Mouse (Mus musculus): Measurements from ENCODE around the gene Rasa4. TPM values are rescaled to one million over a fixed set of nuclear protein-coding genes. Genes with fewer than 3 reads are reported as not detected.
"Not testable (repeated sequence)": the region's sequence is repeated elsewhere in the genome, so short reads cannot be mapped to it uniquely, and the experiment has no call there.

Gene Rasa4
- polyA plus RNA-seq, 1 experiment from 2014 or later: 2.8 TPM

- no peak overlapping the region for H3K27ac ChIP-seq (ENCODE audit: low read length)
- DNase-seq (ENCODE audit: low spot score) (no peak), ATAC-seq (no peak)
- TF ChIP-seq EP300 (IDR thresholded peaks at IDR 0.05) (no peak), CTCF (IDR thresholded peaks at IDR 0.05) (no peak)
- H3K36me3 ChIP-seq (ENCODE audit: insufficient read depth, low read length): no peaks in the 10 kb centered on the region
- 93% methylated on average over 1 of the region's 1 CpGs for WGBS
- no peak overlapping the region for H3K9ac ChIP-seq (replicated peaks; ENCODE audit: low read depth)
- no peaks in the 10 kb centered on the region for H3K4me1 ChIP-seq (ENCODE audit: insufficient read depth, low read depth, low read length)
- H3K9me3 ChIP-seq (ENCODE audit: low read length): no peaks in the 10 kb centered on the region
- no peaks in the 10 kb centered on the region for H3K27me3 ChIP-seq (replicated peaks; ENCODE audit: insufficient read depth, low read length)
- H3K4me2 ChIP-seq (replicated peaks; ENCODE audit: low read depth, low read length): no peak overlapping the region
- no peak overlapping the region for H3K4me3 ChIP-seq (ENCODE audit: low read depth, low read length)
These were observed 63.2 kb downstream of the Rasa4 start for GRCm38 (mm10) chr5:136146936-136147335.

- WGBS: 66% methylated on average over 8 of the region's 8 CpGs
These were observed 64.0 kb downstream of the Rasa4 start for GRCm38 (mm10) chr5:136147704-136148103.

GRCm38 (mm10) chr5:136149134-136149576 is 65.4 kb downstream of the Rasa4 start:
- H3K27me3 ChIP-seq (replicated peaks; ENCODE audit: insufficient read depth, low read length); H3K36me3 ChIP-seq (ENCODE audit: insufficient read depth, low read length); ATAC-seq; H3K9me3 ChIP-seq (ENCODE audit: low read length); H3K9ac ChIP-seq (replicated peaks; ENCODE audit: low read depth); H3K4me3 ChIP-seq (ENCODE audit: low read depth, low read length); H3K4me2 ChIP-seq (replicated peaks; ENCODE audit: low read depth, low read length); H3K4me1 ChIP-seq (ENCODE audit: insufficient read depth, low read depth, low read length); DNase-seq (ENCODE audit: low spot score); H3K27ac ChIP-seq (ENCODE audit: low read length): not testable (repeated sequence)
- 68% methylated on average over 5 of the region's 5 CpGs for WGBS

More at GRCm38 (mm10) chr5:136147704-136148103, 64.0 kb downstream of the Rasa4 start:
- H3K36me3 ChIP-seq (ENCODE audit: insufficient read depth, low read length): no peaks in the 10 kb centered on the region
- DNase-seq (ENCODE audit: low spot score): no peak
- no peak overlapping the region for H3K27ac ChIP-seq (ENCODE audit: low read length)
- H3K27me3 ChIP-seq (replicated peaks; ENCODE audit: insufficient read depth, low read length): no peaks in the 10 kb centered on the region
- TF ChIP-seq CTCF (IDR thresholded peaks at IDR 0.05) (no peak), EP300 (IDR thresholded peaks at IDR 0.05) (no peak)
- H3K4me1 ChIP-seq (ENCODE audit: insufficient read depth, low read depth, low read length): no peaks in the 10 kb centered on the region
- H3K4me2 ChIP-seq (replicated peaks; ENCODE audit: low read depth, low read length): no peak overlapping the region
- no peak overlapping the region for H3K4me3 ChIP-seq (ENCODE audit: low read depth, low read length)
- no peak overlapping the region for H3K9ac ChIP-seq (replicated peaks; ENCODE audit: low read depth)
- no peaks in the 10 kb centered on the region for H3K9me3 ChIP-seq (ENCODE audit: low read length)
- no peak for ATAC-seq

GRCm38 (mm10) chr5:136152365-136152764 is 68.6 kb downstream of the Rasa4 start:
- Histone ChIP-seq H3K27ac (ENCODE audit: low read length) (no peak overlapping the region), H3K4me3 (ENCODE audit: low read depth, low read length) (no peak overlapping the region), H3K4me1 (ENCODE audit: insufficient read depth, low read depth, low read length) (no peaks in the 10 kb centered on the region), H3K4me2 (replicated peaks; ENCODE audit: low read depth, low read length) (no peak overlapping the region), H3K9me3 (ENCODE audit: low read length) (no peaks in the 10 kb centered on the region), H3K9ac (replicated peaks; ENCODE audit: low read depth) (no peak overlapping the region), H3K27me3 (replicated peaks; ENCODE audit: insufficient read depth, low read length) (no peaks in the 10 kb centered on the region), H3K36me3 (ENCODE audit: insufficient read depth, low read length) (no peaks in the 10 kb centered on the region)
- 77% methylated on average over 8 of the region's 8 CpGs for WGBS
- no peak for TF ChIP-seq CTCF (IDR thresholded peaks at IDR 0.05)
- no peak for TF ChIP-seq EP300 (IDR thresholded peaks at IDR 0.05)
- DNase-seq (ENCODE audit: low spot score) (no peak), ATAC-seq (no peak)

- no peak for ATAC-seq
- no peak for TF ChIP-seq EP300 (IDR thresholded peaks at IDR 0.05)
- no peak for TF ChIP-seq CTCF (IDR thresholded peaks at IDR 0.05)
- 70% methylated on average over 5 of the region's 5 CpGs for WGBS
These were observed 71.7 kb downstream of the Rasa4 start for GRCm38 (mm10) chr5:136155399-136155798.

GRCm38 (mm10) chr5:136160084-136160483 is 76.4 kb downstream of the Rasa4 start:
- H3K9ac ChIP-seq (replicated peaks; ENCODE audit: low read depth); H3K27ac ChIP-seq (ENCODE audit: low read length); H3K27me3 ChIP-seq (replicated peaks; ENCODE audit: insufficient read depth, low read length); ATAC-seq; H3K4me1 ChIP-seq (ENCODE audit: insufficient read depth, low read depth, low read length); H3K4me3 ChIP-seq (ENCODE audit: low read depth, low read length); H3K36me3 ChIP-seq (ENCODE audit: insufficient read depth, low read length); DNase-seq (ENCODE audit: low spot score); H3K4me2 ChIP-seq (replicated peaks; ENCODE audit: low read depth, low read length); H3K9me3 ChIP-seq (ENCODE audit: low read length): not testable (repeated sequence)
- 82% methylated on average over 10 of the region's 12 CpGs for WGBS

More at GRCm38 (mm10) chr5:136155399-136155798, 71.7 kb downstream of the Rasa4 start:
- Histone ChIP-seq H3K9ac (replicated peaks; ENCODE audit: low read depth) (no peak overlapping the region), H3K27ac (ENCODE audit: low read length) (no peak overlapping the region), H3K36me3 (ENCODE audit: insufficient read depth, low read length) (no peaks in the 10 kb centered on the region), H3K4me3 (ENCODE audit: low read depth, low read length) (no peak overlapping the region), H3K4me1 (ENCODE audit: insufficient read depth, low read depth, low read length) (no peaks in the 10 kb centered on the region), H3K9me3 (ENCODE audit: low read length) (no peaks in the 10 kb centered on the region), H3K27me3 (replicated peaks; ENCODE audit: insufficient read depth, low read length) (no peaks in the 10 kb centered on the region), H3K4me2 (replicated peaks; ENCODE audit: low read depth, low read length) (no peak overlapping the region)
- DNase-seq (ENCODE audit: low spot score): no peak

Small RNA genes within 50 kb of the gene (microRNA-seq; reads per million reads assigned to microRNA genes)
- not detected for gene Mir7035

Other genes with a start within 250 kb of the Rasa4 start
- 198 and 248 TPM in 2 replicates for gene Hspb1, start 196.0 kb upstream of the Rasa4 start, polyA plus RNA-seq (2015; fragmentation: Nextera tagmentation; extraction: Ambion mirVana)
- gene Ywhag, start 149.3 kb upstream of the Rasa4 start, polyA plus RNA-seq (2015; fragmentation: Nextera tagmentation; extraction: Ambion mirVana): 75.5 and 87.5 TPM in 2 replicates
- 1.8 and 2.5 TPM in 2 replicates for gene Ssc4d, start 109.4 kb upstream of the Rasa4 start, polyA plus RNA-seq (2015; fragmentation: Nextera tagmentation; extraction: Ambion mirVana)
- 0.24 and 0.35 TPM in 2 replicates for gene Zp3, start 103.8 kb upstream of the Rasa4 start, polyA plus RNA-seq (2015; fragmentation: Nextera tagmentation; extraction: Ambion mirVana)
- gene Dtx2, start 89.1 kb upstream of the Rasa4 start, polyA plus RNA-seq (2015; fragmentation: Nextera tagmentation; extraction: Ambion mirVana): 18.9 and 21.6 TPM in 2 replicates
- gene Upk3b, start 45.4 kb upstream of the Rasa4 start, polyA plus RNA-seq (2015; fragmentation: Nextera tagmentation; extraction: Ambion mirVana): 35.7 and 38.8 TPM in 2 replicates
- 1.1 and 1.2 TPM in 2 replicates for gene Upk3bl, start 29.4 kb upstream of the Rasa4 start, polyA plus RNA-seq (2015; fragmentation: Nextera tagmentation; extraction: Ambion mirVana)
- gene Polr2j, start 32.7 kb downstream of the Rasa4 start, polyA plus RNA-seq (2015; fragmentation: Nextera tagmentation; extraction: Ambion mirVana): 175 and 184 TPM in 2 replicates
- gene Lrwd1, start 52.2 kb downstream of the Rasa4 start, polyA plus RNA-seq (2015; fragmentation: Nextera tagmentation; extraction: Ambion mirVana): 18.5 and 20.8 TPM in 2 replicates
- 13.5 and 13.9 TPM in 2 replicates for gene Alkbh4, start 52.2 kb downstream of the Rasa4 start, polyA plus RNA-seq (2015; fragmentation: Nextera tagmentation; extraction: Ambion mirVana)
- gene Orai2, start 86.8 kb downstream of the Rasa4 start, polyA plus RNA-seq (2015; fragmentation: Nextera tagmentation; extraction: Ambion mirVana): 11.2 and 14.0 TPM in 2 replicates
- 32.9 and 37.7 TPM in 2 replicates for gene Prkrip1, start 115.0 kb downstream of the Rasa4 start, polyA plus RNA-seq (2015; fragmentation: Nextera tagmentation; extraction: Ambion mirVana)
- 1.5 and 1.8 TPM in 2 replicates for gene Sh2b2, start 162.6 kb downstream of the Rasa4 start, polyA plus RNA-seq (2015; fragmentation: Nextera tagmentation; extraction: Ambion mirVana)

All from lung, postnatal 0 days (tissue).